Mouse (Mus musculus) ES-E14 (cell line): ENCODE measurements around the gene Hist1h4a.

Experiments
- CHD2 ChIP-seq: IDR thresholded peaks from 2 replicates; pipeline ENCODE4 v1.6.1; 2014; ENCODE audit warnings: mild to moderate bottlenecking, low read depth, low read length, inconsistent platforms
- HCFC1 ChIP-seq: IDR thresholded peaks from 2 replicates; pipeline ENCODE4 v1.6.1; 2012; ENCODE audit warnings: low read length, inconsistent platforms, borderline replicate concordance; ENCODE audit not compliant: insufficient read depth
- MAFK ChIP-seq: IDR thresholded peaks from 2 replicates; pipeline ENCODE4 v1.6.1; 2014; ENCODE audit warnings: mild to moderate bottlenecking, low read depth, low read length, inconsistent platforms; ENCODE audit not compliant: insufficient read depth
- ZC3H11A ChIP-seq: IDR thresholded peaks from 2 replicates; pipeline ENCODE4 v1.6.1; 2012; ENCODE audit warnings: low read depth, mild to moderate bottlenecking, inconsistent platforms, low read length, borderline replicate concordance
- ZNF384 ChIP-seq: IDR thresholded peaks from 2 replicates; pipeline ENCODE4 v1.6.1; 2012; ENCODE audit warnings: low read depth, low read length, inconsistent platforms

DNA sequence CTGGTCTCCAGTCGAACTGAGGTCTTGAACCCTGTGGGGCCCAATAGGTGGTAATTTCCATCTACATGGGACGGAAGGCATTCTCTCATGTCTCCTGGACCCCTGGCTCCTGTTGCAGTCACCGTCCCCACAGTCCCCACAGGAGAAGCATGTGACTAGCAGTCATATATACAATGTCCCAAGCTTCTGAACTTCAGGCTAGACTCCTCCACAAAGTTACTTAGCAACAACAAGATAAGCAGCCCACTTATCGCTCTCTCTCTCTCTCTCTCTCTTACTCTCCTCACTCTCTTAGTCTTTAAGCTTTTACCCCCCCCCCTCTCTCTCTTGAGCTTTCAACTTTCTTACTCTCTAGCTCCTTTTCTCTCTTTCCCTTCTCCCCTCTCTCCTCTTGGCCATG, 36.8 kb downstream of the Hist1h4a start:
- TF ChIP-seq MAFK = no peak
- TF ChIP-seq CHD2 = no peak
- no peak for TF ChIP-seq ZNF384
- TF ChIP-seq ZC3H11A = no peak
- TF ChIP-seq HCFC1 = no peak
